Mouse (Mus musculus): ENCODE results near the gene Dnmbp. TPM values are rescaled to one million over a fixed set of nuclear protein-coding genes. Genes with fewer than 3 reads are reported as not detected.

The Dnmbp gene
- polyA plus RNA-seq, 1 experiment from 2014 or later: 14.5 TPM

DNA sequence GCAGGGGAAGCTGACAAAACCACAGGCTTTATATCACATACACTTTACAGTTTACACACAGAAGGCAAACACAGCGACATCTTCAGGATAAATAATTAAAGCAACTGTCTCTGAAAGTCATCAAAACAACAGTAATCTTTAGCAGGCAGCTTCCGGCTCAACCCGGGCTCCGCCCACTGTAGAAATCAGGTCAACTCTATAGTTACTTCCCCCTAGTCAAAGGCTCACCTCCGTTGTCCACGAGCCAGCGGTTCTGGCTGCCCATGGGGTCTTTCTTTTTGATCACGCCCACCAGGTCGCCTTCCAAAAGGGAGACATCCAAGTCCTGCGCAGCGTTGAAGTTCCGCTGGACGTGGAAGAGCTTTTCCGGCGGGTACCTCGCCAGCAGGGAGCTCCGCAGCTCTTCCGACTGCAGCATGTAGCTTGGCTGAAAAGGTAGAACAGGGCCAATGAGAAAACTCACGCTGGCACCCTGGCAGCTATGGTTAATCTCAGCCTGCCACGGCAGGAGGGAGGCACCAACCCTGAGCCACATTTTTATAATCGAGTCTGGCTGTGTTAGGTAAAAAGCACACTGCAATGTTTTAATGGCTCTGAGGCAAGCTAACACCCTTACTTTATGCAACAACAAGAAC, 87.9 kb downstream of the Dnmbp start:
- H3K9ac ChIP-seq (ENCODE audit: low read length): no peak overlapping the region
- no peaks in the 10 kb centered on the region for H3K9me3 ChIP-seq (ENCODE audit: control insufficient read depth, low read length)
- H3K27me3 ChIP-seq (ENCODE audit: control insufficient read depth, insufficient read depth, low read length): no peaks in the 10 kb centered on the region
- 87% methylated on average over 21 of the region's 21 CpGs for WGBS
- no peak overlapping the region for H3K4me2 ChIP-seq
- H3K4me1 ChIP-seq (ENCODE audit: control insufficient read depth, insufficient read depth, low read length): no peaks in the 10 kb centered on the region
- H3K36me3 ChIP-seq (ENCODE audit: control insufficient read depth, insufficient read depth, low read length): peaks cover 48% of the 10 kb centered on the region
- ATAC-seq (ENCODE audit: low FRiP score) (no peak), DNase-seq (ENCODE audit: low spot score, missing footprints) (no peak)
- H3K27ac ChIP-seq (ENCODE audit: low read depth, low read length): no peak overlapping the region
- no peak overlapping the region for H3K4me3 ChIP-seq (ENCODE audit: low read depth, low read length)

DNA sequence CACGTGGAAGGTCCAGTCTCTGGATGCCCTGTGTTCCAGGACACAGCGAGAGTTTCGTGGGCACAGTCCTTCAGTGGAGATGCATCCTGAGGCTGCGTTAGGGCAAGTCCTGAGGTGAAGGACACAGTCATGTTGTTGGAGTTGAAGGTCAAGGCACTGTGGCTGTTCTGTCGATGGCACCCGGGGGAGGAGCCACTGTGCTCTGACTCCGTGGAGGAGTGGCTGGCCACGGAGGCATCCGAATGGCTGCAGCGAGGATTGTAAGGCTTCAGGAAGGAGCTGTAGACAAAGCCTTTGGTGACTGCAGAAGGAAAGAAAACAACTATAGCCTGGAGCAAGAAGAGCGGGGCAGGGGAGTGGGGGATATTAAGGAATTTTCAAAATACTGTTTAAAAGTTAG, 90.0 kb downstream of the Dnmbp start:
- no peak overlapping the region for H3K9ac ChIP-seq (ENCODE audit: low read length)
- H3K4me2 ChIP-seq: no peak overlapping the region
- H3K9me3 ChIP-seq (ENCODE audit: control insufficient read depth, low read length): no peaks in the 10 kb centered on the region
- no peak overlapping the region for H3K4me3 ChIP-seq (ENCODE audit: low read depth, low read length)
- no peaks in the 10 kb centered on the region for H3K27me3 ChIP-seq (ENCODE audit: control insufficient read depth, insufficient read depth, low read length)
- no peak overlapping the region for H3K27ac ChIP-seq (ENCODE audit: low read depth, low read length)
- WGBS: 91% methylated on average over 11 of the region's 11 CpGs
- ATAC-seq (ENCODE audit: low FRiP score) (no peak), DNase-seq (ENCODE audit: low spot score, missing footprints) (no peak)
- H3K36me3 ChIP-seq (ENCODE audit: control insufficient read depth, insufficient read depth, low read length): peaks cover 45% of the 10 kb centered on the region
- H3K4me1 ChIP-seq (ENCODE audit: control insufficient read depth, insufficient read depth, low read length): no peaks in the 10 kb centered on the region

DNA sequence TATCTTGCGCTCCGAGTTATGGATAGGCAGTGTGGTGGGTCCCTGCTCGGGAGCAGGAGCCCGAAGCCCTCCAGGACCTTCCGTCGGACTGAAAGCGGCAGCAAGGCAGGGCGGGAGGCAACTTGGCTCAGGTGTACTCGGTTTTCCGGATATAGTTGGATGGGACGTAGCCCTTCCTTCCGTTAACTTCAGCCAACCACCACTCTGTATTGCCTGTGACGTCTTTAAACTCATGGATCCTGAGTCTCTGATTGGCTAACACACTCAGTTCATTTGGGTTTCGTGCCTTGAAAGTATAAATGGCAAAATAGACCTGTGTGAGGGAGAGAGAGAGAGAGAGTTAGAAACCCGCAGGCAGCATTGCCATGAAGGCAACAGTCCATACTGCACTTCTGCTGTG, 92.0 kb downstream of the Dnmbp start:
- Histone ChIP-seq H3K36me3 (ENCODE audit: control insufficient read depth, insufficient read depth, low read length) (peaks cover 28% of the 10 kb centered on the region), H3K4me2 (no peak overlapping the region), H3K9ac (ENCODE audit: low read length) (no peak overlapping the region), H3K4me1 (ENCODE audit: control insufficient read depth, insufficient read depth, low read length) (no peaks in the 10 kb centered on the region), H3K27ac (ENCODE audit: low read depth, low read length) (no peak overlapping the region), H3K4me3 (ENCODE audit: low read depth, low read length) (no peak overlapping the region), H3K27me3 (ENCODE audit: control insufficient read depth, insufficient read depth, low read length) (no peaks in the 10 kb centered on the region), H3K9me3 (ENCODE audit: control insufficient read depth, low read length) (no peaks in the 10 kb centered on the region)
- ATAC-seq (ENCODE audit: low FRiP score) (no peak), DNase-seq (ENCODE audit: low spot score, missing footprints) (no peak)
- WGBS: 94% methylated on average over 15 of the region's 15 CpGs

DNA sequence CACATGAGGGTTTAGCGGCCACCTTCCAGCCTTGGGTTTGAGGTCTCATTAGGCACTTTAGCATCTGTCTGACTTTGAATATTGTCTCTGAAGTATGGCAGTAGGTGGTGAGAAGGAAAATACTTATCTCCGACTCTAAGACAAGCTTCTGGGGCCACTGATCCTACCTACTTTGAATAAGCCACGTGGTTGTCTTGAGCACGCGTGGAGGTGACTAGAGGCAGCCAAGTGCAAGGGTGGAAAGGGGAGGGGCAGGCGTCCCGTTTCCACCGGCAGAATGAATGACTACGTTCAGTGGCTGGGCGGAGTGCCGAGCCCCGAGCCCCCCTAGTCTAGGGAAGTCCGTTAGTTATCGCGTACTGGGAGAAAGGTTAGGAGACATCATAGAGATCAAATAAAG, 92.9 kb downstream of the Dnmbp start:
- H3K36me3 ChIP-seq (ENCODE audit: control insufficient read depth, insufficient read depth, low read length): peaks cover 28% of the 10 kb centered on the region
- no peaks in the 10 kb centered on the region for H3K4me1 ChIP-seq (ENCODE audit: control insufficient read depth, insufficient read depth, low read length)
- H3K4me3 ChIP-seq (ENCODE audit: low read depth, low read length): no peak overlapping the region
- H3K9me3 ChIP-seq (ENCODE audit: control insufficient read depth, low read length): no peaks in the 10 kb centered on the region
- 90% methylated on average over 15 of the region's 15 CpGs for WGBS
- DNase-seq (ENCODE audit: low spot score, missing footprints): no peak
- no peaks in the 10 kb centered on the region for H3K27me3 ChIP-seq (ENCODE audit: control insufficient read depth, insufficient read depth, low read length)
- no peak overlapping the region for H3K4me2 ChIP-seq
- no peak overlapping the region for H3K27ac ChIP-seq (ENCODE audit: low read depth, low read length)
- ATAC-seq (ENCODE audit: low FRiP score): no peak
- no peak overlapping the region for H3K9ac ChIP-seq (ENCODE audit: low read length)

DNA sequence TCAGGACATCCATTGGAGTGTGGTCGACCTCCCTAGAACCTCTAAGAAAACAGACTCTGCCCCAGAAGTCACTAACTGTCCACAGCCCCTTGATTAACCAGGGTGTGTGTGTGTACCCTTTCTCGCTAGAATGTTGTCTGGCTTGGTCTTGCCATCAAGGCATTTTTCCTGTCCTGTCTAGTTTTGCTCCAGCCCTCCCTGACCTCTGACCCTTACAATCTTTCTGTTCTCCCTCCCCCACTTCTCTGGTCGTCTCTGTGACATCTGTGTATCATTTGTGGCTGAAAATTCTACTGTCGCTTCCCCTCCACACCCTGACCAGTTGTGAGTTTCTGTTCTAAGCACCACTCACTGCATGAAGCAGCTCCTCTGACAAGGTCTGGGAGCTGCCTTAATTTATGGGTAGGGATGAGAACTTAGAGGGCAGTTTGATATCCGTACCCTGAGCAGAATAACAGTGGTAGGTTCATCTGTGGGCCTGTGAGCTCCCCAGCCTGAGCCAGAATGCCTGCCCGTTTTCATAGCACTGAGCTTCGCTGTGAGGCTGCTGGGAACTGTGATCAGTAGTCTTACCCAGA, 94.6 kb downstream of the Dnmbp start:
- Histone ChIP-seq H3K4me1 (ENCODE audit: control insufficient read depth, insufficient read depth, low read length) (no peaks in the 10 kb centered on the region), H3K4me3 (ENCODE audit: low read depth, low read length) (no peak overlapping the region), H3K36me3 (ENCODE audit: control insufficient read depth, insufficient read depth, low read length) (peaks cover 21% of the 10 kb centered on the region), H3K9me3 (ENCODE audit: control insufficient read depth, low read length) (no peaks in the 10 kb centered on the region), H3K27me3 (ENCODE audit: control insufficient read depth, insufficient read depth, low read length) (no peaks in the 10 kb centered on the region), H3K9ac (ENCODE audit: low read length) (no peak overlapping the region), H3K4me2 (no peak overlapping the region), H3K27ac (ENCODE audit: low read depth, low read length) (no peak overlapping the region)
- no peak for DNase-seq (ENCODE audit: low spot score, missing footprints)
- 65% methylated on average over 7 of the region's 7 CpGs for WGBS
- ATAC-seq (ENCODE audit: low FRiP score): no peak

DNA sequence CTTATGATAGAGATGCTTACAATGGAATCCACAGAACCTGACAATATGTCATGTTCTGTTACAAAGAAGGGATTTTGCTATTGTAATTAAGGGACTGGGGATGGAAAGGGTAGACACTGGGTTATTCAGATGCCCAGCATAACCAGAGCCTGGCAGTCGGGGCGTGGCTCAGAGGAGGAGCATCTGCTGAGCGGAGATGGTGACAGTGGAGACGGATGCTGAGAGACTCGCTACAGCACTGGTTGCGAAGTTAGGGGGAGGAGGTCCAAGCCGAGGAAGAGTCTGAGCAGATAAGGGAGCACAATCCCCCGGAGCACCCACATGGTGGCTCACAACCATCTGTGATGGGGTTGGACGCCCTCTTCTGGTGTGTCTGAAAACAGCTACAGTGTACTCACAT, 96.8 kb downstream of the Dnmbp start:
- ATAC-seq (ENCODE audit: low FRiP score) (no peak), DNase-seq (ENCODE audit: low spot score, missing footprints) (no peak)
- Histone ChIP-seq H3K27ac (ENCODE audit: low read depth, low read length) (no peak overlapping the region), H3K4me2 (no peak overlapping the region), H3K4me1 (ENCODE audit: control insufficient read depth, insufficient read depth, low read length) (no peaks in the 10 kb centered on the region), H3K27me3 (ENCODE audit: control insufficient read depth, insufficient read depth, low read length) (no peaks in the 10 kb centered on the region), H3K36me3 (ENCODE audit: control insufficient read depth, insufficient read depth, low read length) (peaks cover 11% of the 10 kb centered on the region; the same call in 1 of the 2 replicates), H3K9me3 (ENCODE audit: control insufficient read depth, low read length) (no peaks in the 10 kb centered on the region), H3K9ac (ENCODE audit: low read length) (no peak overlapping the region), H3K4me3 (ENCODE audit: low read depth, low read length) (no peak overlapping the region)
- WGBS: 90% methylated on average over 9 of the region's 9 CpGs

DNA sequence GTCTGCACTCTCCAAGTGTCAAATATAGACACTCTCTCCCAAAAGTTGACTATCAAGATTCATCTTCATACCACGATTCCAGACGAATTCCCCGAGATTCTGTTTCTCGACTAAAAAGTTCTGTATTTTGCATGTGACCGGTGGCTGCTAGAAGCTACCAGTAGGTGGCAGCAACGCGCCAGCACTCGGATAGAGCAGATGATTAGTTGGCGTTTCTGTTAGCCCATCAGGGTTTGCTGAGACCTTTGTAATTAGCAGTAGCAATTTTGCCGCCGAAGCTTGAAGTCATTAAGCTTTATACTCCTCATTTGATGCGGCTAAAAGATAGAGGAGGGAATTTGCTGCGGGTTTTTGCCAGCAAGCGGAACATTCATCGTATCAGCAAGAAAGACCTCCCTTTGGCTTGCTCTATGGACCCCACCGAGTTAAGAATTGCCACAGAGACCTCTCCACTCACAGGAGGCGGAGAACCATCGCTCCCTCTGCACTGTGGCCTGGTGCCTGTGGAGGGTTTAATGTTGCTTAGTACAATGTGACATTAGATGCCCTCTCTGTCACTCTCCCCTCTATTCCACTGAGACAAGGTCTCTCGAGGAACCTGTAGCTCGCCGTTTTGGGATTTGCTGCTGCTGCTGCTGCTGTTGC, 107.4 kb downstream of the Dnmbp start:
- Histone ChIP-seq H3K9me3 (ENCODE audit: control insufficient read depth, low read length) (no peaks in the 10 kb centered on the region), H3K4me3 (ENCODE audit: low read depth, low read length) (no peak overlapping the region), H3K4me2 (peak overlapping the region; percentile 22; the same call in 1 of the 2 replicates), H3K9ac (ENCODE audit: low read length) (no peak overlapping the region), H3K27me3 (ENCODE audit: control insufficient read depth, insufficient read depth, low read length) (no peaks in the 10 kb centered on the region), H3K4me1 (ENCODE audit: control insufficient read depth, insufficient read depth, low read length) (no peaks in the 10 kb centered on the region), H3K27ac (ENCODE audit: low read depth, low read length) (no peak overlapping the region), H3K36me3 (ENCODE audit: control insufficient read depth, insufficient read depth, low read length) (no peaks in the 10 kb centered on the region)
- WGBS: 33% methylated on average over 21 of the region's 21 CpGs
- DNase-seq (ENCODE audit: low spot score, missing footprints): peak; percentile 96
- ATAC-seq (ENCODE audit: low FRiP score): no peak

DNA sequence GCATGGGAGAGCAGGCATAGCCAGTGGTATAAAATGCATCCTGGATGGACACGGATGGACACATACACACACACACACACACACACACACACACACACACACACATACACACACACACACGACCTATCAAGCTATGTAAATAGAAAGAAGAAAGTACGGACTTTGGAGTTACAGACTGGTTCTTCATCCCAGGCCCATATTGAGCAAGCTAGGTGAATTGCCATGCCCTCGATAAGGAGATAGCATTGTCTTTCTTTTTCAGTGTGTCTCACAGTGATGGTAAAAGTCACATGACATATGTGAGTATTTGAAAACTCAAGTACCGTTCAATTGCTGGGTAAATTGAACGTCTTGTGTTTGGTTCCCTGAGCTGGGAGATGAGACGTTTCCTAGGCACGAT, 113.1 kb downstream of the Dnmbp start:
- H3K27ac ChIP-seq (ENCODE audit: low read depth, low read length): no peak overlapping the region
- WGBS: 81% methylated on average over 8 of the region's 8 CpGs

DNA sequence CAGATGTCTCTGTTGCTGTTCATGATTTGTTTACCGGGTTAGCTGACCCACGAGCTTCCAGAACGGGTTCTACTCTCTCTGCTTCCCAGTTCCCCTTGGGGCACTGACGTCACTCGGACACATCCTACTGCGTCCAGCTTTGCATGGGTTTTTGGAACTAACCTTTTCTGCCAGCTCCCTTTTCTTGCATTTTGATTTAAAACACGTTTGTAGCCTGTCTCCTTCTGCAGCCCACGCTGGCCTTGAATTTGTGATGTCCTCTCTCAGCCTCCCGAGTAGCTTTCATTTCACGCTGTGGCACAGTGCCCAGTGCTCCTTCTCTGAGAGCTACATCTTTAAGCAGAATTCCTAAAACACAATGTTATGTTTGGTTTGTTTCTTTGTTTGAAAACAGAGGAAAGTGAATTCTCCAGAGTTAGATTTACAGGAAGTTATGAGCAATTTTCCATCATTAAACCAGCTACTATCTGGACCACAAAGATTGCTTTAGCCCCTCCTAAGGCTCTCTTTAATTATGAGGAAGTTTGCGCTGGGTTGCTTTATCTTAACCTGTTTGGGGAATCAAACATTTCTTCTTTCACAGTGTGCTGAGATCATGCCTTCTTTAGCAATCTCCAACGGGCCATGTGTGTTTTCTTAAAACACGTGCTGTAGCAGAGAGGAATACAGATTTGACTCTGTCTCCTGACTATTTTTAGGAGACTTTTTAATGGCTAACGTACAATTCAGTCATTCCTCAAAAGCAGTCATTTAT, 124.2 kb downstream of the Dnmbp start:
- Histone ChIP-seq H3K9me3 (ENCODE audit: control insufficient read depth, low read length) (no peaks in the 10 kb centered on the region), H3K36me3 (ENCODE audit: control insufficient read depth, insufficient read depth, low read length) (no peaks in the 10 kb centered on the region), H3K27me3 (ENCODE audit: control insufficient read depth, insufficient read depth, low read length) (no peaks in the 10 kb centered on the region), H3K4me2 (no peak overlapping the region), H3K9ac (ENCODE audit: low read length) (no peak overlapping the region), H3K4me1 (ENCODE audit: control insufficient read depth, insufficient read depth, low read length) (no peaks in the 10 kb centered on the region), H3K27ac (ENCODE audit: low read depth, low read length) (no peak overlapping the region), H3K4me3 (ENCODE audit: low read depth, low read length) (no peak overlapping the region)
- DNase-seq (ENCODE audit: low spot score, missing footprints): no peak
- WGBS: 81% methylated on average over 14 of the region's 14 CpGs
- no peak for ATAC-seq (ENCODE audit: low FRiP score)

More for the DNA sequence above, 113.1 kb downstream of the Dnmbp start:
- no peak for DNase-seq (ENCODE audit: low spot score, missing footprints)
- H3K4me1 ChIP-seq (ENCODE audit: control insufficient read depth, insufficient read depth, low read length): no peaks in the 10 kb centered on the region
- H3K36me3 ChIP-seq (ENCODE audit: control insufficient read depth, insufficient read depth, low read length): no peaks in the 10 kb centered on the region
- no peak overlapping the region for H3K9ac ChIP-seq (ENCODE audit: low read length)
- H3K9me3 ChIP-seq (ENCODE audit: control insufficient read depth, low read length): no peaks in the 10 kb centered on the region
- H3K4me2 ChIP-seq: no peak overlapping the region
- no peaks in the 10 kb centered on the region for H3K27me3 ChIP-seq (ENCODE audit: control insufficient read depth, insufficient read depth, low read length)
- no peak overlapping the region for H3K4me3 ChIP-seq (ENCODE audit: low read depth, low read length)
- no peak for ATAC-seq (ENCODE audit: low FRiP score)

Measured in midbrain, embryonic 11.5 days (tissue).